Mouse (Mus musculus): ENCODE data around the gene Amy2a1. TPM values are rescaled to one million over a fixed set of nuclear protein-coding genes. Genes with fewer than 3 reads are reported as not detected.
"Not testable (repeated sequence)": the region's sequence is repeated elsewhere in the genome, so short reads cannot be mapped to it uniquely, and the experiment has no call there.

Amy2a1 gene
- not detected for total RNA-seq (2021)
- long read RNA-seq, experiment 1 = 0 reads
- long read RNA-seq, experiment 2 = 0 reads

GRCm38 (mm10) chr3:113532328-113532727 lies at the start of gene Amy2a1:
Gene Amy2a1 (minus strand): TSS chr3:113532428.
- not testable (repeated sequence) for DNase-seq (ENCODE audit: low spot score in 2 of 2)

GRCm38 (mm10) chr3:113574578-113574977 lies 42.4 kb upstream of the Amy2a1 start:
- DNase-seq (ENCODE audit: low spot score in 2 of 2) = no peak

GRCm38 (mm10) chr3:113574138-113574537 lies 41.9 kb upstream of the Amy2a1 start:
- DNase-seq (ENCODE audit: low spot score in 2 of 2) = no peak

- no peak for DNase-seq (ENCODE audit: low spot score in 2 of 2)
Measured at GRCm38 (mm10) chr3:113572158-113572557, 39.9 kb upstream of the Amy2a1 start.

GRCm38 (mm10) chr3:113539692-113540091 lies 7.5 kb upstream of the Amy2a1 start:
- DNase-seq (ENCODE audit: low spot score in 2 of 2) = no peak

Other genes with a start within 250 kb of the Amy2a1 start
- gene Amy2a4, start 241.0 kb downstream of the Amy2a1 start, total RNA-seq (2021) = not detected
- gene Amy2a3, start 208.4 kb downstream of the Amy2a1 start, total RNA-seq (2021) = not detected
- not detected for gene Amy2a2, start 175.8 kb downstream of the Amy2a1 start, total RNA-seq (2021)
- 10 to 100 TPM in 1 of 2 experiments, 1 to 10 TPM in 1; 8.9 to 11.4 TPM for gene Amy1, start 74.3 kb upstream of the Amy2a1 start, total RNA-seq (2021)
- gene Rnpc3, start 97.7 kb upstream of the Amy2a1 start, total RNA-seq (2021) = 10 to 100 TPM; 28.5 to 32.4 TPM

All from layer of hippocampus, postnatal 14 days (tissue).